Mouse (Mus musculus): Measurements from ENCODE around the gene C1rb.
"Not testable (repeated sequence)": the region's sequence is repeated elsewhere in the genome, so short reads cannot be mapped to it uniquely, and the experiment has no call there.

Gene C1rb

GRCm38 (mm10) chr6:124602031-124602430, 31.9 kb downstream of the C1rb start:
- no peak for DNase-seq

- no peak for DNase-seq
Observed at GRCm38 (mm10) chr6:124625612-124626011, 55.5 kb downstream of the C1rb start.

- not testable (repeated sequence) for DNase-seq
Observed at GRCm38 (mm10) chr6:124626184-124626583, 56.1 kb downstream of the C1rb start.

GRCm38 (mm10) chr6:124630763-124631162, 60.7 kb downstream of the C1rb start:
- DNase-seq: no peak

All from layer of hippocampus, adult 9-11 months (tissue).